Mouse (Mus musculus) stomach, embryonic 16.5 days (tissue): ENCODE measurements around the gene Acvrl1. TPM values are rescaled to one million over a fixed set of nuclear protein-coding genes. Genes with fewer than 3 reads are reported as not detected.

ENCODE experiments used
- ATAC-seq: fragments of 200-750 bp; cut with Nextera tagmentation; 2 replicates; pipeline ENCODE4 v1.8.0; 2017; ENCODE audit warnings: moderate number of reproducible peaks, moderate TSS enrichment; ENCODE audit not compliant: insufficient read depth, low FRiP score
- H3K27ac ChIP-seq: fragments of 300-500 bp; sonication (generic); 2 replicates; pipeline ENCODE4 v1.5.1; 2014; ENCODE audit warnings: low read length
- H3K27me3 ChIP-seq: fragments of 300-500 bp; sonication (generic); 2 replicates; pipeline ENCODE4 v1.6.1; 2014; ENCODE audit warnings: low read length, control low read depth, mixed read lengths; ENCODE audit not compliant: control insufficient read depth, insufficient read depth
- H3K36me3 ChIP-seq: fragments of 300-500 bp; sonication (generic); 2 replicates; pipeline ENCODE4 v1.6.1; 2014; ENCODE audit warnings: low read length; ENCODE audit not compliant: control insufficient read depth, insufficient read depth
- H3K4me1 ChIP-seq: fragments of 300-500 bp; sonication (generic); 2 replicates; pipeline ENCODE4 v1.6.1; 2014; ENCODE audit warnings: low read length, control low read depth, mixed read lengths; ENCODE audit not compliant: control insufficient read depth, insufficient read depth
- H3K4me2 ChIP-seq: fragments of 300-500 bp; sonication (generic); 2 replicates; pipeline ENCODE4 v1.6.1; 2014; ENCODE audit warnings: low read depth, low read length, mixed read lengths
- H3K4me3 ChIP-seq: fragments of 300-500 bp; sonication (generic); replicated peaks from 2 replicates; pipeline ENCODE4 v1.5.1; 2014; ENCODE audit warnings: mild to moderate bottlenecking, low read length
- H3K9ac ChIP-seq: fragments of 300-500 bp; sonication (generic); 2 replicates; pipeline ENCODE4 v1.6.1; 2014; ENCODE audit warnings: low read length
- H3K9me3 ChIP-seq: fragments of 300-500 bp; sonication (generic); replicated peaks from 2 replicates; pipeline ENCODE4 v1.6.1; 2016; ENCODE audit warnings: low read length, control low read depth; ENCODE audit not compliant: control insufficient read depth
- WGBS: fragments of 180-500 bp; shearing (Covaris S2); extraction: QIAGEN DNeasy Blood & Tissue Kit; methylation state at CpG from one replicate; pipeline ENCODE4 v1.1.7; 2014; 5-methylcytosine and 5-hydroxymethylcytosine counted together
- polyA plus RNA-seq: library from polyadenylated mRNA; unstranded; fragments of >200 nt; fragmentation: Nextera tagmentation; extraction: Ambion mirVana; gene quantifications from 2 replicates; pipeline ENCODE4 v1.2.1, GENCODE M21; 2015

The Acvrl1 gene
- polyA plus RNA-seq, 1 experiment from 2014 or later, result 34.9 TPM

DNA sequence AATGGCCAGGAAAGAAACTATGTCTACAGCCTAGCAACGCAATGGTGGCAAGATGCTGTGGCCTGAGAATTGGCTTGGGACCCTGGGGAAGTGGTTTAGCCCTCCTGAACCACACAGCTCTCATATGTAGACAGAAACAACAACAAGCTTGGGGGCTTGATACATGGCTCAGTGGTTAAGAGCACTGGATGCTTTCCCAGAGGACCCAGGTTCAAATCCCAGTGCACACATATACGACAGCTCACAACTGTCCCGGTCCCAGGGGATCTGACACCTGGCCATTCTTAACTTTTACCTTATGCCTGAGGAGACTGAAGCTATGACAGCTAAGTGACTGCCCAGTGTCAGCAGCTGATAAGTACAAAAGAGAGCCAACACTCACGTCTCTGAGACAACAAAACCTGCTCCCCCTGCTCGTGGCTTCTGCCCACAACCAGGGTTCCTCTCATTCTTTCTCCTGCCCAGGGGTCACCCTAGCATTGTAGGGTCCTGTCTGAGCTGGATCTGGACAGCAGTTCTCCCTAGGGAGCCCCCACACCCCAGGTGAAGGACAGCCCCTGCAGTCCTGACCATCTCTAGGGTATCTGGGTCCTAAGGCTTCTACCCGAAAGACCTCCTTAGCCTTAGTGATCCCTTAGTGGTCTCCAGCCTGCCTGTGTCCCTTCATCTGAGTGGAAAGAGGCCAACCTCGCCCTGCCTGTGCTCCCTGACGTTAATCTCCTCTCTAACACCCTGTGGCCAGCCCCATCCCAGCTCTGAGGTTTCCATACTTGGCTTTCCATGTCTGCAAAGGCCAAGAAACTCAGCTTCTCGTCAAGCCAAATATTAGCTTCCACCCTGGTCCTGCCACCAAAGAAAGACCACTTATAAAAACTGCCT lies 6.7 kb upstream of the Acvrl1 start:
- H3K27me3 ChIP-seq, result no peaks in the 10 kb centered on the region
- no peak overlapping the region for H3K27ac ChIP-seq
- no peak for ATAC-seq
- no peaks in the 10 kb centered on the region for H3K9me3 ChIP-seq
- H3K9ac ChIP-seq, result no peak overlapping the region
- 70% methylated on average over 9 of the region's 9 CpGs for WGBS
- H3K36me3 ChIP-seq, result no peaks in the 10 kb centered on the region
- H3K4me1 ChIP-seq, result peaks cover 14% of the 10 kb centered on the region
- H3K4me3 ChIP-seq, result no peak overlapping the region
- H3K4me2 ChIP-seq, result no peak overlapping the region

DNA sequence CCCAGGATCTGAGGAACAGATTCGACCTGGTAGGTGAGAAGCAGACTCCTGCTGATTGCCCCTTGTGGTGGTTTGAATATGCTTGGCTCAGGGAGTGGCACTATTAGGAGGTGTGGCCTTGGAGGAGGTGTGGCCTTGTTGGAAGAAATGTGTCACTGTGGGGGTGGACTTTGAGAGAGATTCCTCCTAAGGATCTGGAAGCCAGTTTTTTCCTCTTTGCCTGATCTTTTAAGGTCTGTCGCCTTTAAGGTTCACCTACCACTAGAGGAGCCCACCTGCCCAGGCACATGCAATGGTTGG lies 6.1 kb upstream of the Acvrl1 start:
- no peak overlapping the region for H3K9ac ChIP-seq
- H3K4me2 ChIP-seq, result no peak overlapping the region
- H3K36me3 ChIP-seq, result no peaks in the 10 kb centered on the region
- no peaks in the 10 kb centered on the region for H3K27me3 ChIP-seq
- H3K4me1 ChIP-seq, result peaks cover 19% of the 10 kb centered on the region
- no peaks in the 10 kb centered on the region for H3K9me3 ChIP-seq
- H3K4me3 ChIP-seq, result no peak overlapping the region
- WGBS, result 34% methylated on average over 2 of the region's 2 CpGs
- ATAC-seq, result no peak
- H3K27ac ChIP-seq, result no peak overlapping the region

DNA sequence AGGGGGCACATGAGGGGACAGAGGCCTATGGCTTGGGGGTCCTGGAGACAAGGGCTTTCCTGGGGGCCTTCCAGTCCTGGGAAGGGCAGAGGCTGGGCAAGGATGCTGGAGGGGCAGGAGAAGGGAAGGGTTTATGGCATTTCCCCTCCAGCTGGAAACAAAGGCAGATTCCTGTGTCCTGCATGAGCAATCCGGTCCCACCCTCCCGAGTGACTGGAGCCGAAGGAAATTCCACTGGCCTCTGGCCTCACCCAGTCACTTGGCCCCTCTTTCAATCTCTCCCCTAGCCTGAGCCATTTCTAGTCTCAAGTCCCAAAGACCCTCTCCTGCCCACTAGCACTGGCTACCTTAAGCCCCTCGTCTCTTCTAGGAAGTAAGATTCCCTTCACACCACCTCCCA lies 5.1 kb upstream of the Acvrl1 start:
- WGBS, result 49% methylated on average over 4 of the region's 4 CpGs
- no peak overlapping the region for H3K4me3 ChIP-seq
- H3K9ac ChIP-seq, result no peak overlapping the region
- H3K4me1 ChIP-seq, result peaks cover 28% of the 10 kb centered on the region
- H3K4me2 ChIP-seq, result no peak overlapping the region
- no peak for ATAC-seq
- H3K27ac ChIP-seq, result peak overlapping the region; percentile 41; the same call in 1 of the 2 replicates
- no peaks in the 10 kb centered on the region for H3K9me3 ChIP-seq
- H3K36me3 ChIP-seq, result no peaks in the 10 kb centered on the region
- H3K27me3 ChIP-seq, result no peaks in the 10 kb centered on the region

DNA sequence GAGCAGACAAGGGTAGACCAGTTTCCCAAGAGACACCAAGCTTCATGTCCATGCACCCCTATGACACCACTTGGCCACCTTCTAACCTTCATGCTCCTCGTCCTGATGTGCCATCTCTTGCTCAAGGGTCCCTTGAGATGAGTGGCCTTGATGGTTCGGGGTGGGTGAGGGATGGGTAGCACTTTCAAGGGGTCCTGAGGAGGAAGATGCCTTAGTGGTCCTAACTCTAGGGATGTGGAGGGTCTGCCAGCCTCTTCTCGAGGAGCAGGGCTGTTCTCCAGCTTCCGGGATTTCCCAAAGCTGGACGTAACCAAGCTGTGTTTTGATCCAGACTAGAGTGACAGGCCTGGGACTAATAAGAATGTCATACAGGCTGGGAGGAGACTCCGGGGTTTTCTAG lies 2.8 kb upstream of the Acvrl1 start:
- Histone ChIP-seq H3K4me1 (peaks cover 33% of the 10 kb centered on the region), H3K9me3 (no peaks in the 10 kb centered on the region), H3K9ac (no peak overlapping the region), H3K4me3 (no peak overlapping the region), H3K4me2 (no peak overlapping the region), H3K27ac (peak overlapping the region; percentile 86), H3K36me3 (no peaks in the 10 kb centered on the region), H3K27me3 (0 out of 2 replicates have a peak, but pooled peaks cover 3% of the 10 kb centered on the region)
- no peak for ATAC-seq
- 74% methylated on average over 6 of the region's 6 CpGs for WGBS

DNA sequence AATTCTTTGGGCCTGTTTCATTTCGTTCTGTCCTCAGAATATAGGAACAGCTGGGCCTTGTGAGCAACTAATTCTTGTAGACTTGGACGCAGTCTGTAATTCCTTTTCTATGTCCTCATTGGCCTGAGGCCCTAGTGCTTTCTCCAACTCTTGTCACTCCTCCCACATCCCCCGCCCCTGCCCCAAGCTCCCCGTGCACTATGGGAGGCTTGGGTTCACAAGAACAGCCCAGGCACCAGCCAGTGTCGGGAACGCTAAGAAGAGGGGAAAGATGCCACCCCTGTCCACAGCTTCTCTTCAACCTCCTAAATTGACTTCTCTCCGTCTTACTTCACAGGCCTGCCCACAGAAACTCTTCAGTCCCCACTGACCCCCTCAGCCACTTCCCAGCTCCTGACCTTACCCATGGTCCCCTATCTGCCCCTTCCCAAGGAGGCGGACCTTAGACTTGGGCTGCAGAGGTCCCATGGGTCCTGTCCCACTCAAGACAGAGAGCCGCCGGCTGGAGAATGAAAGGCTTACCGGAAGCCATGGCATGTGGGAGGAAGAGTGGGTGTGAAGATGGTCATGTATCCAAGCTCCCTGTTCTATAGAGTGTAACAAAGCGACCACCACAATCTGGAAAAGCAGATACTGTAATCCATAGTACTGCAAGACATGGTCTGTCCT lies 1.3 kb upstream of the Acvrl1 start:
- Histone ChIP-seq H3K27me3 (0 out of 2 replicates have a peak, but pooled peaks cover 3% of the 10 kb centered on the region), H3K4me2 (no peak overlapping the region), H3K4me1 (peaks cover 45% of the 10 kb centered on the region), H3K4me3 (no peak overlapping the region), H3K9ac (no peak overlapping the region), H3K27ac (peak overlapping the region; percentile 86), H3K36me3 (no peaks in the 10 kb centered on the region), H3K9me3 (no peaks in the 10 kb centered on the region)
- ATAC-seq, result peak; percentile 79
- 63% methylated on average over 12 of the region's 12 CpGs for WGBS

DNA sequence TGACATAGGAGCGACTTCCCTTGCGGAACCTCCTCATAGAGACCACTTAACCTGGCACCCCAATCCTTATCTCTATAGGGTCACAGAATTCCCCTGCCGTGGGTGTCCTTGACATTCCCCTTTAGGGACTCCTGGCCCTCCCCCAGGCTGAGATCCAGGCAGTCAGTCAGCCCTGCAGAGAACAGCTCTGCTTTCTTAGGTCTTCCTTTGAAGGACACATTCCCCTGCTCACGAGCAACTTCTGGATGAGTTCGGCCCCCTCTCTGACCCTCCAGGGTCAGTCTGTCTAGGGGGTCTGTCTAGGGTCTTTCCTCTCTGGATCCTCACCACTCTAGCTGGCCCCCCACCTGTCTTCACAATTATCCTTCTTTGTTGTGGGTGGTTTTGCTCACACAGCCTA lies 1.1 kb downstream of the Acvrl1 start:
- H3K27ac ChIP-seq, result peak overlapping the region; percentile 86
- H3K4me1 ChIP-seq, result peaks cover 66% of the 10 kb centered on the region
- ATAC-seq, result no peak

DNA sequence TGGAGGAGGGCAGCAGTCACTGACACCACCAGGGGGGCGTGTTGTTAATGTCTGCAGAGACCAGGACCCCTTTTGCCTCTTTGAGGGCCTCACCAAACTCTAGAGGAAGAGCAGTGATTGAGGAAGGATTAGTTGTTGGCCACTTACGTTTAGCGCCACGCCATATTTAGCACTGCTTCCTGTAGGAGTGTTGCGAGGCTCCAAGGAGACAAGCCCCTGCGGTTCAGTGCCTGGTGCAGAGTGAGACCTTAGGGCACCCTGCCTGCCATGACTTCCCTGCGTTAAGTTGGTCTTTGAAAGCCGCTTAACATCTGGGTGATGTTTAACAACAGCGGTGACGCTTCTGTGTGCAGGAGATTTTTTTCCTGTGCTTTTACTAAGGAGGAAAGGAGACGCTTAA lies 3.2 kb downstream of the Acvrl1 start:
- WGBS, result 17% methylated on average over 11 of the region's 11 CpGs
- Histone ChIP-seq H3K4me2 (peak overlapping the region; percentile 42), H3K27me3 (0 out of 2 replicates have a peak, but pooled peaks cover 3% of the 10 kb centered on the region), H3K4me1 (peaks cover 71% of the 10 kb centered on the region), H3K27ac (peak overlapping the region; percentile 94), H3K4me3 (no peak overlapping the region; the same call in 1 of the 2 replicates), H3K9me3 (no peaks in the 10 kb centered on the region), H3K36me3 (no peaks in the 10 kb centered on the region), H3K9ac (peak overlapping the region; percentile 59)
- no peak for ATAC-seq

More for the DNA sequence above, 1.1 kb downstream of the Acvrl1 start:
- H3K4me2 ChIP-seq, result peak overlapping the region; percentile 86
- no peaks in the 10 kb centered on the region for H3K36me3 ChIP-seq
- H3K9ac ChIP-seq, result peak overlapping the region; percentile 87
- H3K27me3 ChIP-seq, result 0 out of 2 replicates have a peak, but pooled peaks cover 3% of the 10 kb centered on the region
- peak overlapping the region; percentile 70 for H3K4me3 ChIP-seq
- WGBS, result 33% methylated on average over 5 of the region's 5 CpGs
- H3K9me3 ChIP-seq, result no peaks in the 10 kb centered on the region

DNA sequence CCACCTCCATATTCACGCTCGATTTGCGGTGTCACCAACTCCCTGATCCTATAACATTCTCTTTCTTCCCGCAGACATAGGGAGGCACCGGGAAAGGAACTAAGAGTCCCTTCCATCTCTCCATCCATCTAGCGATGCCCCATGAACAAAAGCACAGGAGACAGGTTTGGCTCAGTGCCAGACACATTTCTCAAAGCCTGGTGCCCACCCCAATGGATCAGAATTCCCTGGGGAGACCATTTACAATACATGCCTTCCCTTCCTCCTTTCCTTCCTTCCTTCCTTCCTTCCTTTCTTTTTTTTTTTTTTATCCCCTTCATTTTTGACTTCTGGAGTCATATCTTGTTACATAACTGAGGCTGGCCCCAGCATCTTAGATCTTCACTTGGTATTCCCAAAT lies 3.7 kb downstream of the Acvrl1 start:
- 61% methylated on average over 6 of the region's 6 CpGs for WGBS
- no peak for ATAC-seq
- Histone ChIP-seq H3K36me3 (no peaks in the 10 kb centered on the region), H3K9ac (peak overlapping the region; percentile 59), H3K27ac (peak overlapping the region; percentile 94), H3K4me1 (peaks cover 68% of the 10 kb centered on the region), H3K9me3 (no peaks in the 10 kb centered on the region), H3K4me3 (no peak overlapping the region; the same call in 1 of the 2 replicates), H3K27me3 (0 out of 2 replicates have a peak, but pooled peaks cover 3% of the 10 kb centered on the region), H3K4me2 (peak overlapping the region; percentile 42)

DNA sequence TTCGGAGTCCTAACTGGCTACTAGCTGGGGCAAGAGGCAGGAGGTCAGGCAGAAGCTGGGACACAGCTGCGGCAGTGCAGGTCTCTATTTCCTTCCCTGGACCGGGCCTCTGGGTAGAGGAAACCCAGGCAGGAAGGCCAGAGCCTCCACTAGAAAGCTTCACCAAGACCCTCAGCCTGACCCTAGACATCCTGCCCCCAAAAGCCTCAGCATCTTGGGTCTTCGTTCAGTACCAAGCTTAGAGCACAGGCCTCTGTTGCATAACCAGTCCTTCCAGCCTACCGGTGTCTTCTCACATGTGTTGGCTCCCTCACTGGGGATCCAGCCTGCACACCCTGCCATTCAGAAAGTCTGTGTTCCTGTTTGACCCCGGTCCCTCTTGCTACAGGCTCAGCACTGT lies 4.4 kb downstream of the Acvrl1 start:
- H3K27me3 ChIP-seq, result 0 out of 2 replicates have a peak, but pooled peaks cover 3% of the 10 kb centered on the region
- no peak overlapping the region for H3K4me2 ChIP-seq
- no peaks in the 10 kb centered on the region for H3K36me3 ChIP-seq
- WGBS, result 63% methylated on average over 6 of the region's 6 CpGs
- H3K4me1 ChIP-seq, result peaks cover 62% of the 10 kb centered on the region
- no peaks in the 10 kb centered on the region for H3K9me3 ChIP-seq
- no peak overlapping the region for H3K4me3 ChIP-seq
- peak overlapping the region; percentile 64; the same call in 1 of the 2 replicates for H3K9ac ChIP-seq
- ATAC-seq, result no peak
- H3K27ac ChIP-seq, result peak overlapping the region; percentile 94
